Mouse (Mus musculus): ENCODE measurements around the gene Rps2.

DNA sequence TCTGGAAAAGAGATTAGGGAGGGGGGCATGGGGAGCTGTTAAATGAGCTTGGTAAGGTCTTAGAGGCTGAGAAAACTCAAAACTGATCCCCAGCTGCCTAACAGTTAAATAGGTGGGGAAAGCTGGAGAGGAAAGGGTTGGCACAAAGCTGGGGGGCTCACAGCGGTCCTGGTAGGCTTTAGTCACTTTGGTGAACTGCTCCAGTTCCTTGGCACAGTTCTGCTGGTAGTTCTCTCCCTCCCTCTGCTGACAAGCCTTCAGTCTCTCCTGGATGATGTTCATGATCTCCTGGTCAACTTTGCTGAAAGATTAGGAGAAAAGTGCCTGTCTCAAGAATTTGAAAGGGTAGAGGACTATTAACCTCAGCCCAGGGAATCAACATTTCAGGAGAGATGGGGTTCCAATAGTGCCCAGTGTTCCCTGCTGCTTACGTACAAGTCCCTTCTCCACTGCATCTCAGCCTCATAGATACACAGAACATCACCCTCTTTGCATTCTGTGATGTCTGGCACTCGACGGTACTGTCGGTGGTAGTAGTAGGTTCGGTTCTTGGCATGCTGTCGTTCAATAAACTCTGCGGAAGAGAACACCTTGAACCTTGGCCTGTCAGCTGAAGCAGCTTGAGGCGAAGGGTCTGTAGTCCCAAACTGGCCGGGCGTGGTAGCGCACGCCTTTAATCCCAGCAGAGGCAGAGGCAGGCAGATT lies 4.5 kb downstream of the Rps2 start:
- TF ChIP-seq EP300 (IDR thresholded peaks at IDR 0.05; ENCODE audit: low read depth) (no peak), CTCF (IDR thresholded peaks at IDR 0.05; ENCODE audit: low read depth) (no peak)

Measured in liver, postnatal 0 days (tissue).